ENCODE assay signal across 12 mouse cellular contexts in genomic region chr7:145098335-145098734, GRCm38 (mm10).
DNase-seq lines count a peak whose midpoint lies in the region; ATAC-seq and TF ChIP-seq lines count a peak whose summit lies in the region.
"Had no signal": no experiment of that assay in that cellular context is flagged by ENCODE, and none has a peak within 500 bp of the region (broad histone marks: within the 10 kb centered on the region; RNA-seq: fewer than 3 reads in every experiment).

No protein-coding gene starts in this region.

- TF ChIP-seq POLR2A in heart, adult 2 months (IDR thresholded peaks at IDR 0.05; ENCODE audit: insufficient read depth, low read depth, low read length), result no peak

- no peak overlapping the region for H3K9ac ChIP-seq in heart, adult 2 months (ENCODE audit: low read depth, low read length)
- no peak overlapping the region for H3K9ac ChIP-seq in liver, embryonic 14.5 days (replicated peaks)
- H3K9ac ChIP-seq in forebrain, embryonic 16.5 days (replicated peaks; ENCODE audit: low read depth, low read length), result no peak overlapping the region
- H3K9ac ChIP-seq: limb, embryonic 13.5 days had no signal

- no peaks in the 10 kb centered on the region for H3K27me3 ChIP-seq in heart, adult 2 months (ENCODE audit: control insufficient read depth, insufficient read depth, low read length)
- no peaks in the 10 kb centered on the region for H3K27me3 ChIP-seq in liver, embryonic 14.5 days (ENCODE audit: control insufficient read depth, insufficient read depth, low read length)
- no peaks in the 10 kb centered on the region for H3K27me3 ChIP-seq in forebrain, embryonic 16.5 days (replicated peaks; ENCODE audit: control insufficient read depth, insufficient read depth, low read length)
- H3K27me3 ChIP-seq: limb, embryonic 13.5 days had no signal

- peaks cover 8% of the 10 kb centered on the region for H3K4me1 ChIP-seq in heart, adult 2 months (ENCODE audit: control insufficient read depth, insufficient read depth, low read length)
- no peaks in the 10 kb centered on the region; a peak in 1 of 4 replicates for H3K4me1 ChIP-seq in liver, embryonic 14.5 days (replicated peaks; ENCODE audit: control insufficient read depth in 2 of 2, insufficient read depth in 2 of 2, low read length in 1 of 2)
- H3K4me1 ChIP-seq in forebrain, embryonic 16.5 days (replicated peaks; ENCODE audit: control insufficient read depth, insufficient read depth, low read length), result peaks cover 5% of the 10 kb centered on the region

- no peak for TF ChIP-seq EP300 in heart, adult 2 months (IDR thresholded peaks at IDR 0.05; ENCODE audit: insufficient read depth, low read depth, low read length)
- no peak for TF ChIP-seq EP300 in liver, embryonic 14.5 days (IDR thresholded peaks at IDR 0.05; ENCODE audit: low read depth)

- peak; percentile 72 for TF ChIP-seq CTCF in heart, adult 2 months (IDR thresholded peaks at IDR 0.05)
- TF ChIP-seq CTCF in liver, embryonic 14.5 days (IDR thresholded peaks at IDR 0.05; ENCODE audit: low read depth), result peak; percentile 76

- no peaks in the 10 kb centered on the region for H3K79me2 ChIP-seq in heart, adult 2 months (replicated peaks; ENCODE audit: control insufficient read depth, insufficient read depth, low read length)

- H3K27ac ChIP-seq in heart, adult 2 months, result no peak overlapping the region
- H3K27ac ChIP-seq in liver, embryonic 14.5 days, result no peak overlapping the region
- H3K27ac ChIP-seq in forebrain, embryonic 16.5 days (ENCODE audit: low read length), result no peak overlapping the region
- H3K27ac ChIP-seq: limb, embryonic 13.5 days had no signal

- H3K4me2 ChIP-seq in liver, embryonic 14.5 days (ENCODE audit: low read depth), result no peak overlapping the region
- no peak overlapping the region for H3K4me2 ChIP-seq in forebrain, embryonic 16.5 days (ENCODE audit: low read length)
- H3K4me2 ChIP-seq: limb, embryonic 13.5 days had no signal

- intact Hi-C loops in heart, adult 2 months (cut with DNase I), result loop anchor here (2.0 to 5.0 kb wide), 2 partner anchors 144 to 160 kb away; partner anchors contain the start of gene Ccnd1

- WGBS in heart, adult 2 months, result 86% methylated on average over 6 of the region's 6 CpGs
- 40% methylated on average over 6 of the region's 6 CpGs for WGBS in liver, embryonic 14.5 days (ENCODE audit: insufficient replicate concordance)
- WGBS in forebrain, embryonic 16.5 days, result 91% methylated on average over 6 of the region's 6 CpGs

- ATAC-seq in liver, embryonic 14.5 days (ENCODE audit: insufficient read depth), result no peak
- ATAC-seq in forebrain, embryonic 16.5 days, result no peak
- ATAC-seq: midbrain, embryonic 16.5 days had no signal

- H3K36me3 ChIP-seq in heart, adult 2 months (ENCODE audit: control insufficient read depth, insufficient read depth, low read length), result no peaks in the 10 kb centered on the region
- no peaks in the 10 kb centered on the region for H3K36me3 ChIP-seq in liver, embryonic 14.5 days (replicated peaks; ENCODE audit: control insufficient read depth, insufficient read depth, low read depth)
- no peaks in the 10 kb centered on the region for H3K36me3 ChIP-seq in forebrain, embryonic 16.5 days (ENCODE audit: control insufficient read depth, insufficient read depth)
- H3K36me3 ChIP-seq: limb, embryonic 13.5 days had no signal

- H3K4me3 ChIP-seq in heart, adult 2 months, result no peak overlapping the region
- H3K4me3 ChIP-seq in liver, embryonic 14.5 days (ENCODE audit: insufficient read depth in 1 of 2, low read depth in 2 of 2, low read length in 2 of 2), result no peak overlapping the region
- H3K4me3 ChIP-seq in forebrain, embryonic 16.5 days (replicated peaks; ENCODE audit: low read length), result no peak overlapping the region
- H3K4me3 ChIP-seq: limb, embryonic 13.5 days had no signal

- no peaks in the 10 kb centered on the region for H3K9me3 ChIP-seq in liver, embryonic 14.5 days (ENCODE audit: control insufficient read depth, low read length)
- H3K9me3 ChIP-seq in forebrain, embryonic 16.5 days (ENCODE audit: control insufficient read depth, low read length), result no peaks in the 10 kb centered on the region
- H3K9me3 ChIP-seq: limb, embryonic 13.5 days had no signal

- DNase-seq in heart, adult 2 months, result no peak
- no peak for DNase-seq in heart, adult 8-10 months (ENCODE audit: low spot score)
- peak; percentile 41 for DNase-seq in urinary bladder, postnatal 25 days (ENCODE audit: low spot score)
- DNase-seq in urinary bladder, postnatal 4 days (ENCODE audit: low spot score in 2 of 2), result no peak
- no peak for DNase-seq in liver, embryonic 14.5 days (ENCODE audit: low read depth in 3 of 3, low spot score in 3 of 3)
- DNase-seq in thymus, postnatal 4 days, result peak; percentile 72
- DNase-seq in cerebellum, adult 9-10 months, result no peak
- DNase-seq: heart, postnatal 14 days; kidney, postnatal 10 days had no signal

Comparison
In these comparisons a context has a peak if more than half of its experiments do, and no peak if none do; other contexts are left out.
1. DNase-seq: peak in urinary bladder, postnatal 25 days (single experiment) and thymus, postnatal 4 days (single experiment); none in heart, adult 2 months (0 of 2), heart, adult 8-10 months (single experiment), urinary bladder, postnatal 4 days (0 of 2), liver, embryonic 14.5 days (0 of 3) and cerebellum, adult 9-10 months (single experiment).